Mouse (Mus musculus) midbrain, embryonic 16.5 days (tissue): ENCODE measurements at regions not wholly inside any gene's neighbourhood (a gene's known extent, or its start where the extent isn't known, plus 50 kb on each side); places are given as distances from the start of the nearest gene placed in this dataset.
A peak's percentile ranks its signal among the peaks of the same experiment; 100 is the strongest.

Source experiments
- ATAC-seq: fragments of 200-750 bp; cut with Nextera tagmentation; 2 replicates; pipeline ENCODE4 v1.8.0; 2017; ENCODE audit warnings: moderate TSS enrichment
- H3K27ac ChIP-seq: fragments of 300-500 bp; sonication (generic); 2 replicates; pipeline ENCODE4 v1.5.1; 2014; ENCODE audit warnings: mild to moderate bottlenecking, low read length, mixed read lengths
- H3K27me3 ChIP-seq: fragments of 300-500 bp; sonication (generic); 2 replicates; pipeline ENCODE4 v1.6.1; 2014; ENCODE audit warnings: low read depth, low read length, mixed read lengths; ENCODE audit not compliant: control insufficient read depth, insufficient read depth
- H3K36me3 ChIP-seq: fragments of 300-500 bp; sonication (generic); 2 replicates; pipeline ENCODE4 v1.6.1; 2014; ENCODE audit warnings: mild to moderate bottlenecking, low read length, moderate library complexity, mixed read lengths; ENCODE audit not compliant: control insufficient read depth, insufficient read depth
- H3K4me1 ChIP-seq: fragments of 300-500 bp; sonication (generic); 2 replicates; pipeline ENCODE4 v1.6.1; 2014; ENCODE audit warnings: mild to moderate bottlenecking, low read length, mixed read lengths; ENCODE audit not compliant: control insufficient read depth, insufficient read depth
- H3K4me2 ChIP-seq: fragments of 300-500 bp; sonication (generic); 2 replicates; pipeline ENCODE4 v1.6.1; 2014; ENCODE audit warnings: mild to moderate bottlenecking, low read length, mixed read lengths
- H3K4me3 ChIP-seq: fragments of 300-500 bp; sonication (generic); 2 replicates; pipeline ENCODE4 v1.5.1; 2014; ENCODE audit warnings: low read depth, mild to moderate bottlenecking, low read length, moderate library complexity, mixed read lengths
- H3K9ac ChIP-seq: fragments of 300-500 bp; sonication (generic); 2 replicates; pipeline ENCODE4 v1.6.1; 2014; ENCODE audit warnings: low read depth, low read length, mixed read lengths
- H3K9me3 ChIP-seq: fragments of 300-500 bp; sonication (generic); replicated peaks from 2 replicates; pipeline ENCODE4 v1.6.1; 2014; ENCODE audit warnings: mild to moderate bottlenecking, low read length, mixed read lengths; ENCODE audit not compliant: control insufficient read depth, poor library complexity, severe bottlenecking
- WGBS: fragments of 180-500 bp; shearing (Covaris S2); extraction: QIAGEN DNeasy Blood & Tissue Kit; methylation state at CpG from one replicate; pipeline ENCODE4 v1.1.7; 2014; 5-methylcytosine and 5-hydroxymethylcytosine counted together

- Histone ChIP-seq H3K4me1 (no peaks in the 10 kb centered on the region), H3K27ac (no peak overlapping the region), H3K4me3 (no peak overlapping the region), H3K36me3 (0 out of 2 replicates have a peak, but pooled peaks cover 2% of the 10 kb centered on the region), H3K27me3 (no peaks in the 10 kb centered on the region), H3K9ac (no peak overlapping the region), H3K4me2 (no peak overlapping the region), H3K9me3 (0 out of 2 replicates have a peak, but pooled peaks cover 2% of the 10 kb centered on the region)
- peak; percentile 48; the same call in 1 of the 2 replicates for ATAC-seq
- 89% methylated on average over 5 of the region's 5 CpGs for WGBS
These were observed 556.1 kb upstream of the Ndn start for GRCm38 (mm10) chr7:61790113-61790796.

GRCm38 (mm10) chr7:61836827-61837226 is 509.5 kb upstream of the Ndn start:
- Histone ChIP-seq H3K4me1 (no peaks in the 10 kb centered on the region), H3K36me3 (0 out of 2 replicates have a peak, but pooled peaks cover 3% of the 10 kb centered on the region), H3K27me3 (no peaks in the 10 kb centered on the region), H3K4me2 (no peak overlapping the region), H3K9ac (no peak overlapping the region), H3K4me3 (no peak overlapping the region), H3K9me3 (no peaks in the 10 kb centered on the region), H3K27ac (peak overlapping the region; percentile 72)
- no peak for ATAC-seq
- WGBS: 73% methylated on average over 1 of the region's 1 CpGs

GRCm38 (mm10) chr7:61837240-61837639 is 509.1 kb upstream of the Ndn start:
- Histone ChIP-seq H3K4me2 (no peak overlapping the region), H3K27me3 (no peaks in the 10 kb centered on the region)
- peak; percentile 97 for ATAC-seq

GRCm38 (mm10) chr7:61851949-61852348 is 494.4 kb upstream of the Ndn start:
- Histone ChIP-seq H3K27me3 (no peaks in the 10 kb centered on the region), H3K4me2 (no peak overlapping the region), H3K36me3 (no peaks in the 10 kb centered on the region), H3K4me3 (no peak overlapping the region), H3K27ac (no peak overlapping the region), H3K4me1 (no peaks in the 10 kb centered on the region), H3K9ac (no peak overlapping the region), H3K9me3 (no peaks in the 10 kb centered on the region)
- 81% methylated on average over 1 of the region's 1 CpGs for WGBS
- no peak for ATAC-seq

More at GRCm38 (mm10) chr7:61837240-61837639, 509.1 kb upstream of the Ndn start:
- Histone ChIP-seq H3K9me3 (no peaks in the 10 kb centered on the region), H3K4me1 (no peaks in the 10 kb centered on the region), H3K4me3 (no peak overlapping the region), H3K9ac (no peak overlapping the region), H3K27ac (peak overlapping the region; percentile 72), H3K36me3 (0 out of 2 replicates have a peak, but pooled peaks cover 3% of the 10 kb centered on the region)

GRCm38 (mm10) chr7:61864517-61864916 is 481.9 kb upstream of the Ndn start:
- Histone ChIP-seq H3K4me2 (no peak overlapping the region), H3K9ac (no peak overlapping the region), H3K27ac (no peak overlapping the region), H3K9me3 (no peaks in the 10 kb centered on the region), H3K36me3 (peaks cover 2% of the 10 kb centered on the region; the same call in 1 of the 2 replicates), H3K4me3 (no peak overlapping the region), H3K4me1 (no peaks in the 10 kb centered on the region), H3K27me3 (no peaks in the 10 kb centered on the region)
- ATAC-seq: no peak

- no peak overlapping the region for H3K4me2 ChIP-seq
- WGBS: 87% methylated on average over 2 of the region's 2 CpGs
- H3K4me1 ChIP-seq: no peaks in the 10 kb centered on the region
- H3K27me3 ChIP-seq: no peaks in the 10 kb centered on the region
- H3K9ac ChIP-seq: no peak overlapping the region
- peaks cover 5% of the 10 kb centered on the region; the same call in 1 of the 2 replicates for H3K36me3 ChIP-seq
- no peaks in the 10 kb centered on the region for H3K9me3 ChIP-seq
- no peak for ATAC-seq
- H3K4me3 ChIP-seq: no peak overlapping the region
- no peak overlapping the region for H3K27ac ChIP-seq
These were observed 480.0 kb upstream of the Ndn start for GRCm38 (mm10) chr7:61866376-61866775.

- H3K4me2 ChIP-seq: no peak overlapping the region
- H3K27me3 ChIP-seq: no peaks in the 10 kb centered on the region
- no peaks in the 10 kb centered on the region for H3K36me3 ChIP-seq
- H3K27ac ChIP-seq: peak overlapping the region; percentile 2; the same call in 1 of the 2 replicates
- ATAC-seq: no peak
- H3K9me3 ChIP-seq: no peaks in the 10 kb centered on the region
- WGBS: 51% methylated on average over 3 of the region's 3 CpGs
- H3K4me3 ChIP-seq: no peak overlapping the region
- H3K9ac ChIP-seq: no peak overlapping the region
- H3K4me1 ChIP-seq: peaks cover 6% of the 10 kb centered on the region; the same call in 1 of the 2 replicates
These were observed 470.1 kb upstream of the Ndn start for GRCm38 (mm10) chr7:61876220-61876619.

GRCm38 (mm10) chr7:61877311-61878065 is 468.9 kb upstream of the Ndn start:
- no peaks in the 10 kb centered on the region for H3K36me3 ChIP-seq
- H3K27me3 ChIP-seq: no peaks in the 10 kb centered on the region
- H3K9me3 ChIP-seq: no peaks in the 10 kb centered on the region
- WGBS: 46% methylated on average over 2 of the region's 2 CpGs
- peak; percentile 96 for ATAC-seq
- H3K4me1 ChIP-seq: peaks cover 6% of the 10 kb centered on the region; the same call in 1 of the 2 replicates
- peak overlapping the region; percentile 26; the same call in 1 of the 2 replicates for H3K4me2 ChIP-seq
- H3K9ac ChIP-seq: no peak overlapping the region
- peak overlapping the region; percentile 86 for H3K27ac ChIP-seq
- H3K4me3 ChIP-seq: no peak overlapping the region

GRCm38 (mm10) chr7:61878095-61878494 is 468.3 kb upstream of the Ndn start:
- Histone ChIP-seq H3K36me3 (no peaks in the 10 kb centered on the region), H3K27ac (peak overlapping the region; percentile 86), H3K9me3 (no peaks in the 10 kb centered on the region), H3K4me2 (peak overlapping the region; percentile 26; the same call in 1 of the 2 replicates), H3K4me1 (peaks cover 6% of the 10 kb centered on the region; the same call in 1 of the 2 replicates), H3K9ac (no peak overlapping the region), H3K27me3 (no peaks in the 10 kb centered on the region), H3K4me3 (no peak overlapping the region)
- ATAC-seq: no peak
- WGBS: 38% methylated on average over 2 of the region's 2 CpGs
